Comparison of ENCODE assay signal across 8 mouse cellular contexts in the genomic region with DNA sequence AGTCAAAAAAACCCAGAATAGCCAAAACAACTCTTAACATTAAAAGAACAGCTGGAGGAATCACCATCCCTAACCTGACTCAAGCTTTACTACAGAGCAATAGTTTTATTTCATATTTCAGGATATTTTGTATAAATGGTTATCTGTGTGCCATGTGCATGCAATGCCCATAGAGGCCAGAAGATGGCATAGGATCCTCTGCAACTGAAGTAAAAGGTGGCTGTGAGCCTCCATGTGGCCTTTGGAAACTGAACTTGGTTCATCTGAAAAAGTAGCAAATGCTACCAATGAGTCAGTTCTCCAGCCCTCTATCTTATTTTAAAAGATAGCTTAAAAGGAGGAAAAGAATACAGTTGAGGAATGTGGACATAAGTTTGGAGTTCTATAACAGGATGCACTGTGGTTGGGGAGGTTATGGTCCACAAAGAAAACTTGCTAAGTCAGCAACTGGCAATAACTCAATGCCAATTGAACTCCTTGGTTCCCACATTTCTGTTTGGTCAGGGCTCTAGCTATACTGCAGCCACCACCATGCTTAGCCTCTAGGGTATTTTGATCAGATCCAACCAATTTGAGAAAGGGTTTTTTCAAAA. TPM values are rescaled to one million over a fixed set of nuclear protein-coding genes. Genes with fewer than 3 reads are reported as not detected.
DNase-seq lines count a peak whose midpoint lies in the region; ATAC-seq lines count a peak whose summit lies in the region.

No protein-coding gene starts in this region.

- no peak for ATAC-seq in cerebellum, adult (ENCODE audit: insufficient number of reproducible peaks, low FRiP score, low TSS enrichment)

- intact Hi-C loops in left cerebral cortex, postnatal 36 days (cut with DNase I) = loop anchor here (10.0 kb wide), 1 partner anchor 392 kb away; no protein-coding TSS in a partner anchor

- DNase-seq in cerebellum, adult 11 months = peak; percentile 6
- peak; percentile 6 to 32 for DNase-seq in left cerebral cortex, adult 18-20 months (ENCODE audit: low spot score in 2 of 2)
- no peak for DNase-seq in left cerebral cortex, postnatal 36 days (ENCODE audit: low spot score in 2 of 2)
- DNase-seq in MN1 (ENCODE audit: low spot score) = peak; percentile 14
- peak; percentile 22 to 62 for DNase-seq in cerebellum, postnatal 25 days
- DNase-seq in layer of hippocampus, postnatal 14 days (ENCODE audit: low spot score in 2 of 2) = peak; percentile 8 to 32
- DNase-seq in thymus, postnatal 25 days = peak; percentile 34

RNA-seq across cellular contexts. Expression of gene F9, which starts 13.9 kb away (rescaled TPM):
- total RNA-seq in left cerebral cortex, adult 18-20 months (2021) = under 1 TPM; 0.12 to 0.21 TPM
- under 1 TPM; 0.23 to 0.37 TPM for total RNA-seq in left cerebral cortex, postnatal 36 days (2021)
- total RNA-seq in layer of hippocampus, postnatal 14 days (2021) = under 1 TPM; 0.26 to 0.35 TPM

Comparison
In these comparisons a context has a peak if more than half of its experiments do, and no peak if none do; other contexts are left out.
1. DNase-seq: peak in cerebellum, adult 11 months (single experiment), left cerebral cortex, adult 18-20 months (2 of 2), MN1 (single experiment), cerebellum, postnatal 25 days (2 of 2), layer of hippocampus, postnatal 14 days (2 of 2) and thymus, postnatal 25 days (single experiment); none in left cerebral cortex, postnatal 36 days (0 of 2).